Mouse (Mus musculus) megakaryocyte-erythroid progenitor cell, adult 5 weeks (primary cell): ENCODE results near the gene Dpm3. TPM values are rescaled to one million over a fixed set of nuclear protein-coding genes. Genes with fewer than 3 reads are reported as not detected.

Source experiments
- polyA plus RNA-seq: library from polyadenylated mRNA; stranded (reverse); fragments of >175 nt; gene quantifications from 2 replicates; pipeline ENCODE4 v1.2.3, GENCODE M21; 2012

Gene Dpm3
- polyA plus RNA-seq = 448 and 506 TPM in 2 replicates

DNA sequence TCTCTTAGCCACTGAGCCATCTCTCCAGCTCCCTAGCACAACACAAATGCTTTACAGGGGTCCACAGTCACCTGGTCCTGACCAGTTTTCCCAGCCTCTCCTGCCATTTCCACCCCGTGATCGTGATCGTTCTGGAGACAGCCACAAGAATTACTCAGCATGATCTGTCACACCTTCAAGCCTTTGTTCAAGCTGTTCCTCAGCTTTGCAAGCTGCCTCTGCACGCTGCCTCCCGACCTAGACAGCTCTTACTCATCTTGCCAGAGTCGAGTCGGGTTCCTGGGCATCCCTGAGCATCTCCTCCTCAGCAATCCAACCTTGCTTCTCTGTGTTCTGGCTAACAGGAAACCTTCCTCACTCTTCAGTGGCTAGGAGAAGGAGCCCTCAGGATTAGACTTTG lies at the start of gene Dpm3:
TSS of gene Dpm3 (plus strand) at position 283 of the 400 bp plus-strand sequence.

DNA sequence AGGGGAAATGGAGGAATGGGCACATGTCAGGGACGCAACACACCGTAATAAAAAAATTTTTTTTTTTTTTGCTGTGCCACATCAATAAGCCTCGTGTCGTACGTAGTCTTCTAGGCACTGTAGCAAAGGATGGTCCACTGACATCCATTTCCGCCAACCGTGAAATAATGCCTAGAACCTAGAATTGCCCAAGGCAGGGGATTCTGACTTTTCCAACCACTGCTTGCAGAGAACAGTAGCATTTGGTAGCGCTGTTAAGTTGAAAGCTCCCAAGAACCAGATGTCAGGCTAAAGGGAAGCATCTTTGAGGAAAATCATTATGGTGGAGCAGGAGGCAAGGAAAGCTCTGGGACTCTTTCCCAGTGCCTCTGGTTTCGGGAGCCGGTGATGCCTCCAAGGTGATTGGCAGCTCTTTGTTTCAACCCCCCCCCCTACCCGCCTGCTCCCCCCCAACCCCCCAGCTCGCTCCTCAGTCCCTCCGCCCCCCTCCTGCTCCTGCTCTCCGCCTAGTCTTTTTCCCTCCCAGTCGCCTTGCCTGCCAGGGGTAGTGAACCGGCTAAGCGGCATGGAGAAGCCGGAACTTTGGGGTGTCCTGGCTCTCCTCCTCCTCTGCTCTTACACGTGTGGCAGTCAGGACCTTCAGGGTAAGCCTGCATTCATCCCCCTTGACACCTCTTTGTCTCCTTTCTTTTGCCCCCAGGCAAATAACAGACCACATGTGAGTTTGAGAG lies 44.3 kb upstream of the Dpm3 start, which contains the start of gene Thbs3:
TSS of gene Thbs3 (plus strand) at position 500 of the 731 bp plus-strand sequence.

DNA sequence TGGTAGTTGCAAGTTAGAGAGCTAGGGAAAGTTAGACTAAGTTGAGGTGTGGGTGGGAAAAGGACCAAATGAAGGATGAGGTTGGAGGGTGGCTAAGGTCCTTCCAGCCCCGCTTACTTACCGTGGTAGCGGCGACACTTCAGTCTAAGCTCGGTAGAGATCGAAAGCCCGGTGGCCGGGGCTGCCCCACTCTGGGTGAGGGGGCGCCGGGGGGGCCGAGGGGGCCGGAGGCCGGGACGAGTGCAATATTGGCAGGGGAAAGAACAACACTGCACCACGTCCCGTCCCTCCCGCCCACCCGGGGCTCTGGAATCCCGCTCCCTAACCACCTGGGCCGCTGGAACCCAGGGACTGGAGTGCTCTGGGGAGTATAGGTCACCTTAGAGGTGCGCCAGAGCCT lies 32.3 kb upstream of the Dpm3 start, which contains the start of gene Mtx1:
TSS of gene Mtx1 (minus strand) at position 189 of the 400 bp plus-strand sequence.

DNA sequence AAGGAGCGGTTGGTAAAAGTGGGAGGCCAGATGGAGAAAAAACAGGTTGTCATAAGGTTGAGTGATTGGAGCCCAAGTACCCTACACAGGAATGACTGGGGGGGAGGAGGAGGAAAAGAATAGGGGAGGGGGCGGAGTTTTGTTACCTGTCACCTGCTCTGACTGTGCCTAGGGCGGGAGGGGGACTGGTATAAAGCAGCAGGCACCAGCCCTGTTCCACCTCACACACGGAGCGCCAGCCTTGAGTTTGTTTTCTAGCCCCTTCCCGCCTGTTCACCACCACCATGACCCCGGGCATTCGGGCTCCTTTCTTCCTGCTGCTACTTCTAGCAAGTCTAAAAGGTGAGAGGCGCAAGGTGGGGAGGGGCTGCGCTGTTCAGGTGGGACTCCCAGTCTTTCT lies 30.3 kb upstream of the Dpm3 start, which contains the start of gene Muc1:
TSS of gene Muc1 (plus strand) at position 222 of the 400 bp plus-strand sequence.

DNA sequence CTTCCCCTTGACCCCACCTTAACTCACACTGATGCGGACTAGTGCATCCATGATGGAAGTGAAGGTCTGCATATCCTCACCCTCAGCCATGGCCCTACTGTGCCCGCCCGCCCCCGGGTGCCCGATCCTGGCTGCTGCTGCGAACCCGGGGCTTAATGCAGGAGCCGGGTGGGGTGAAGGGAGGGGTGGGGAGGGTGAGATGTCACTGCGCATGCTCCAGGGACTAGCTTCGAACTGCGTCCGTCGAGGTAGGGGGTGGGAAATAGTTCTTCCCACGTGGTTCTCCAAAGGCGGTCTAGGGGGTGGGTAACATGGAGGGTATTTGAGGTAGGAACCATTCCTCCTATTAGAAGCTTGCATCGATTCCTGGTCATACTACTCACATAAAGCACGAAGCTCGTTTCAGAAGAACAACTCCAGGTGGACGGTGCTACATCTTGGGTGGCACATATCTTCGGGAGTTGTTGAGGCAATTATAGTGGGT lies 13.4 kb upstream of the Dpm3 start, which contains the start of gene Krtcap2:
TSS of gene Krtcap2 (plus strand) at position 279 of the 484 bp plus-strand sequence.

DNA sequence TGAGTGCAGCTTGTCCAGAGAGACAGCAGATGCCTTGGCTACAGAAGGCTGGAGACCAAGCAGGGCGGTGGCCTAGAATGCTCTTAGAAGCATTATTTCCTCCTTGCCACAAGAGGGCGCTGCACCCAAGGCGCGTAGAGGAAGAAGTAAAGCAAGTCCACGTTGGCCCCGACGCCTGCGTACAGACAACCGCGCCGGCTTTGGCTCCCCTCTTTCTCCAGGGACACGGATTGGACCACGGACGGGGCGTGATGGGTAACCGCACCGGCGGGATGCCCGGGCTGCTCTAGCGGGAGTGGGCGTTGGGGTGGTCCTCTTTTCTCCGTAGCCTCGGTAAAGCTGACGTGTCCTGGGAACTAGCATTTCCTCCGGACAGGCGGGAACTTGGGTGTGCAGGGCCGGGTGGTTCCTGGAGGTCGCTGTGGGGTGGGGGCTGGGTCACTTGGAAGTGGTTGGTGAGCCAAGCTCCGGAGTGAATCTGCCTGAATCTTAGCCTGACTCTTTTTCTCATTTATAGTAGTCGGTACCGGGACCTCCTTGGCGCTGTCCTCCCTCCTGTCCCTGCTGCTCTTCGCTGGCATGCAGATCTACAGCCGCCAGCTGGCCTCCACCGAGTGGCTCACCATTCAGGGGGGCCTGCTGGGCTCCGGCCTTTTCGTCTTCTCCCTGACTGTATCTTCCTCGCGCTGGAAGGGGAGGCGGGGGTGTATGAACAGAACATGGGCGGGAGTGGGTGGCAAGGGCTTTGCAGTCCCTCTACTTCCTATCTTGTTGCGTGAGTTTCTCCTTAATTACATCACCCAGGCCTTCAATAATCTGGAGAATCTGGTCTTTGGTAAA lies 12.7 kb upstream of the Dpm3 start, which contains the start of gene Trim46:
TSS of gene Trim46 (minus strand) at position 49 of the 840 bp plus-strand sequence.

GRCm38 (mm10) chr3:89270051-89270755 lies 11.0 kb downstream of the Dpm3 start, which contains the start of gene Slc50a1:
Slc50a1 (minus strand) TSS chr3:89270570.

GRCm38 (mm10) chr3:89280606-89281511 lies 21.7 kb downstream of the Dpm3 start, which contains the start of gene Efna1:
Efna1 (minus strand) TSS chr3:89281142.

Other genes with a start within 250 kb of the Dpm3 start
- gene Rusc1, start 166.0 kb upstream of the Dpm3 start, polyA plus RNA-seq = 33.6 and 37.2 TPM in 2 replicates
- gene Gm43738, start 158.3 kb upstream of the Dpm3 start, polyA plus RNA-seq = 1.0 and 1.1 TPM in 2 replicates
- 5.8 and 10.1 TPM in 2 replicates for gene Fdps, start 157.4 kb upstream of the Dpm3 start, polyA plus RNA-seq
- gene Pklr, start 123.2 kb upstream of the Dpm3 start, polyA plus RNA-seq = 27.8 and 36.5 TPM in 2 replicates
- gene Hcn3, start 99.2 kb upstream of the Dpm3 start, polyA plus RNA-seq = 1.8 and 2.5 TPM in 2 replicates
- 49.2 and 71.4 TPM in 2 replicates for gene Clk2, start 94.6 kb upstream of the Dpm3 start, polyA plus RNA-seq
- 366 and 382 TPM in 2 replicates for gene Scamp3, start 81.9 kb upstream of the Dpm3 start, polyA plus RNA-seq
- gene Fam189b, start 76.2 kb upstream of the Dpm3 start, polyA plus RNA-seq = 253 and 287 TPM in 2 replicates
- 9.8 and 12.3 TPM in 2 replicates for gene Gba, start 56.4 kb upstream of the Dpm3 start, polyA plus RNA-seq
- gene Thbs3, start 44.2 kb upstream of the Dpm3 start, polyA plus RNA-seq = 0.61 and 2.0 TPM in 2 replicates
- 318 and 336 TPM in 2 replicates for gene Mtx1, start 32.3 kb upstream of the Dpm3 start, polyA plus RNA-seq
- 0.56 and 0.64 TPM in 2 replicates for gene Muc1, start 30.3 kb upstream of the Dpm3 start, polyA plus RNA-seq
- 235 and 304 TPM in 2 replicates for gene Krtcap2, start 13.4 kb upstream of the Dpm3 start, polyA plus RNA-seq
- gene Trim46, start 13.0 kb upstream of the Dpm3 start, polyA plus RNA-seq = 9.2 and 11.3 TPM in 2 replicates
- 12.7 and 16.4 TPM in 2 replicates for gene Slc50a1, start 11.2 kb downstream of the Dpm3 start, polyA plus RNA-seq
- not detected in 2 replicates for gene Efna1, start 21.8 kb downstream of the Dpm3 start, polyA plus RNA-seq
- gene Efna3, start 63.6 kb downstream of the Dpm3 start, polyA plus RNA-seq = 0.83 and 0.91 TPM in 2 replicates
- 3.1 and 4.1 TPM in 2 replicates for gene Efna4, start 78.7 kb downstream of the Dpm3 start, polyA plus RNA-seq
- 195 and 256 TPM in 2 replicates for gene Adam15, start 90.6 kb downstream of the Dpm3 start, polyA plus RNA-seq
- not detected in 2 replicates for gene Dcst2, start 102.6 kb downstream of the Dpm3 start, polyA plus RNA-seq
- gene Dcst1, start 105.9 kb downstream of the Dpm3 start, polyA plus RNA-seq = not detected in 2 replicates
- 42.9 and 63.7 TPM in 2 replicates for gene Zbtb7b, start 135.4 kb downstream of the Dpm3 start, polyA plus RNA-seq
- gene Lenep, start 143.4 kb downstream of the Dpm3 start, polyA plus RNA-seq = 0.05 and 0.10 TPM in 2 replicates
- 17.5 and 17.9 TPM in 2 replicates for gene Flad1, start 152.5 kb downstream of the Dpm3 start, polyA plus RNA-seq
- 66.6 and 73.2 TPM in 2 replicates for gene Cks1b, start 159.0 kb downstream of the Dpm3 start, polyA plus RNA-seq
- gene Shc1, start 159.1 kb downstream of the Dpm3 start, polyA plus RNA-seq = 117 and 151 TPM in 2 replicates
- 111 and 155 TPM in 2 replicates for gene Pygo2, start 170.9 kb downstream of the Dpm3 start, polyA plus RNA-seq
- 18.0 and 19.0 TPM in 2 replicates for gene Pbxip1, start 177.3 kb downstream of the Dpm3 start, polyA plus RNA-seq
- 9.1 and 14.1 TPM in 2 replicates for gene Pmvk, start 195.2 kb downstream of the Dpm3 start, polyA plus RNA-seq